Mouse (Mus musculus): ENCODE measurements around the gene Tbx6.

- TF ChIP-seq CTCF (IDR thresholded peaks at IDR 0.05; ENCODE audit: extremely low read depth, insufficient read depth, low read length) = no peak
- no peak for TF ChIP-seq POLR2A (IDR thresholded peaks at IDR 0.05; ENCODE audit: extremely low read depth, insufficient read depth, low read length)
Observed at GRCm38 (mm10) chr7:126770784-126771183, 10.5 kb upstream of the Tbx6 start.

All from cortical plate, adult 2 months (tissue).